Mouse (Mus musculus) spleen, adult 10 weeks (tissue): ENCODE measurements around the gene Grik4. TPM values are rescaled to one million over a fixed set of nuclear protein-coding genes. Genes with fewer than 3 reads are reported as not detected.

ENCODE experiments used
- polyA plus RNA-seq: library from polyadenylated mRNA; stranded (reverse); fragments of 350-450 nt; fragmentation: Illumina TruSeq; extraction: RNeasy Lipid Tissue Mini Kit (QIAGEN cat#74804); gene quantifications from one replicate; pipeline ENCODE4 v1.2.3, GENCODE M21; 2015; ENCODE audit warnings: low replicate concordance; ENCODE audit not compliant: insufficient read depth

Gene Grik4
- polyA plus RNA-seq = 0.17 TPM

DNA sequence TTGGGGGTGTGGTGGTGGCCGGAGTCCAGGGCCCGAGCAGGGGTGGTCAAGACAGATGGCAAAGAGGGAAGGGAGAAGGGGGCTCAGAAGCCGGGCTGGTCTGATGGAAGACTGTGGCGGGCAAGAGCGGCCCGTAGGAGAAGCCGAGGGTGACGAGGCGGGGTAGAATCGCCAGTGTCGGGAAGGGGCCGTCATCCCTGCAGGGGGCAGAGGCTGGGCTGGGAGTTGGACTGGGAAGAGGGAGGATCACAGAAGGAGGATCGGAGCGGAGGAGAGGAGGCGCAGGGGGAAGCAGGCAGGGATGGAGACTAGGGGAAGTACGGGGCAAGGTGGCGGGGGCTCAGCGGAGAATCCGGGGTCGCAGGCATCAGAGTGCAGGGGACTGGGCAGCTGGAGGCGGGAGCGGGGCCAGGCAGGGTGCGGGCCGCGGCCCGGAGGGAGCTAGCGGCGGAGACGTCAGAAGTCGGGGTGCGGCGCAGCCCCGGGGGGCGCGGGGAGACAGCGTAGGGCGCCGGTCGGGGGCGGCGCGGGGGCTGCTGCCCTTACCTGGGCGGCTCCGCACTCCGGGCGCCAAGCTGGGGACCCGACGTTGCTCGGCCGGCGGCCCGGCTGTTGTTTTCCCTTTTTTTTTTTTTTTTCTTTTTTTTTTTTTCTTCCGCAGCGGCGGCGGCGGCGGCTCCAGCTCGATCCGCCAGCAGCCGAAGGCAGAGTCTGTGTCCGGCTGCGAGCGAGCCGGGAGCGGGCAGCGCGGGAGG is at the start of gene Grik4:
Gene Grik4, minus strand, starts transcription at position 713 of the 755 bp plus-strand sequence.

DNA sequence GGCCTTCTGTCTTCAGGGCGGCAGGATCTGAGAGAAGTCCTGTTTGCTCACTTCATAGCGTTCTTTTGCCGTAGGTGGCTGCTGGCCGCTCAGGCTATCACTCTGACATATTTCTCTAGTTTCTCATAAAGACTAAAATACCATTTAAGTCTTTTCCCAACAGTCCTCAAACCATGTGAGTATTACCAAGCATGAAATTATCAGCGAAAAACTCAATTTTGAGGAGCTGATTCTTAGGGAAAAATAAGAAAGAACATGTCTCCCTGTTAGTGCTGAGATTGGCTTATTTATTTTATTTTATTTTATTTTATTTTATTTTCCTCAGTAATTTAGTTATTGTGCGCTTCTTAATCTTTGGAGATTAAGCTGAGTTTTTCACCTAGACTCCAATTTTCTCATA is 436.6 kb downstream of the Grik4 start, which contains the start of gene Tbcel:
Gene Tbcel, minus strand, starts transcription at position 101 of the 400 bp plus-strand sequence.

Other genes starting within 250 kb of the Grik4 start
- gene Arhgef12, start 162.7 kb upstream of the Grik4 start, polyA plus RNA-seq = 28.3 TPM
- 2.0 TPM for gene Tmem136, start 172.1 kb upstream of the Grik4 start, polyA plus RNA-seq